Mouse (Mus musculus) cerebellum, adult 2 months (tissue): ENCODE measurements around the gene Colgalt2.

Experiments used
- CTCF ChIP-seq: fragments of 200-500 bp; IDR thresholded peaks from 2 replicates; pipeline ENCODE4 v1.5.1; 2011; ENCODE audit warnings: low read depth, mild to moderate bottlenecking, control low read depth, low read length, moderate library complexity, borderline replicate concordance; ENCODE audit not compliant: insufficient read depth
- POLR2A ChIP-seq: fragments of 200-500 bp; IDR thresholded peaks from 2 replicates; pipeline ENCODE4 v1.6.1; 2011; ENCODE audit warnings: low read length, control low read depth, borderline replicate concordance; ENCODE audit not compliant: insufficient read depth

DNA sequence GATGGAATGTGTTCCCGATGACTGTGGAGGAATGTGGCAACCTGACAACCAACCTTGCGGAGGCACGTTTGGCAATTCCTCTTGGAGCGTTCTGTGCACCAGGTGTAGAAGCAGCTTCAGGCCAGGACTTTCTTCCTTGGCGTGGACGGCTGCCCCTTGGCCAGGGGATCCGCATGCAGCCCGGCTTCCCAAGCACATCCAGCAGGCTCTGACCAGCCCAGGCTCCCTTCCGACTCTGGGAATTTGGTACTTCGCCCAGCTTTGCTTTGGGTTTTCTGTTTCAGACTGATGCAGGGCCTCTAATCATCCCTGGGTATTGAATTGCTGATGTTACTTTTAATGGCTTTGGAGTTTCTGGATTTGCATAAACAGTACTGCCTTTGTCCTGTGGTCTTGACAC lies 14.8 kb downstream of the Colgalt2 start:
- TF ChIP-seq POLR2A (no peak), CTCF (no peak)
